Mouse (Mus musculus) kidney, postnatal 4 days (tissue): ENCODE measurements around the gene Dpm2.

ENCODE experiments used
- DNase-seq, 2 experiments: peaks; one replicate each; pipeline ENCODE4 v3.0.0; 2021; ENCODE audit warnings: mixed read lengths in 2 of 2

Gene Dpm2

DNA sequence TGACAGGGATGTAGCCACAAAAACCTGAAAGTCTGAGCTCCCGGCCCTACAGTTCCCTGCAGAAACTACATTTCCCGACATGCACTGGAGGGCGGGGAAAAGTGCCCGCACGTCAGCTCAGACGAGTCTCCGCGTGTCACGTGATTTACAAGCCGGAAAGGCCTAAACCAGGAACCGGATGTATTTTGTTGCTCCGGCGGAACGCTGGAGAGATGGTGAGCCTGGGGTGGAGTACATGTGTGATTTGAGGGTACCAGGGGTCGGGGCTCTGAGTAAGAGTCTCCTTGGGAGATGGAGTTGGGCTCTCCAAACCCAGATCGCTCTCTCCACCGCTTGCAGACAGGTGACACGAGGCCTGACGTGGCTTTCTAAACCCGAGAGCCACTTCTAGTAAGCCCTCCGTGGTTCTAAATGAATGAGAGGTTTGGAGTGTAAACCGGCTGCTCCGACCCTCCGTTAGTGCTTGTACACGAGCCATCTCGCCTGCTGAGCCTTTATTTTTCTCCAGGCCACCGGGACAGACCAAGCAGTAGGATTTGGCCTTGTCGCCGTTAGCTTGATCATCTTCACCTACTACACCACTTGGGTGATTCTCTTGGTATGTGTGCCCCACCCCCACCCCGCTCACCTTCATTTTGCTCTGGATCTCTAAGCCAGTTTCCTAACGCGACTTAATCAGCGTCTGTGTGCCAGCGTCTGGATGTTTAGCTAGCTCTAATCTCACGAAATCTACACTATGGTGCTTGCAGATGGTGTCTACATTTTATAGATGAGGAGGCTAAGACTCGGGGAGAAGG is at the start of gene Dpm2:
Gene Dpm2, plus strand, starts transcription at position 161 of the 797 bp plus-strand sequence.
- peak; percentile 91 to 94 for DNase-seq

DNA sequence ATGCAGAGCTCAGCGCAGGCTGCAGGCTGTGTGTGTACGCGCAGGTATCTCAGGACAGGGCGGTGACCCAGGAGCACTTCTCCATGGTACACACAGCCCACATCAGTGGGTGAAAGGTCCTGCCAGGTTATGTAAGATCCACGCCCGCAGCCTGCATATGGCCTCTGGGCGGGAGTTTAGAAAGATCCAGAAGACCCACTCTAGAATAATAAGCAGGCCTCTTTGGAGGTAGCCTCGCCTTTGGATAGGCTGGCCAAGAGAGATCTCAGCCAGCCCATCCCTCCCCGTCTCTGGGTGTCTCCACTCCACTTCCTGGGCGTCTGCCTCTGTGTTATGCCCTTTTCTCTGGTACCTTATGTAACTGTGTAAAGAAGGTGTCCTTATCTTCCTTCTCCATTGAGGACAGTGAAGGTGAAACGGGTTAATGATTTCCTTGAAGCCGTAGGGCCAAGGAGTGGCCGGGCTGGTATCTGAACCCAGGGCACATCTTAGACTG is 46.1 kb upstream of the Dpm2 start:
- peak in 1 of 2 experiments; percentile 31 for DNase-seq

DNA sequence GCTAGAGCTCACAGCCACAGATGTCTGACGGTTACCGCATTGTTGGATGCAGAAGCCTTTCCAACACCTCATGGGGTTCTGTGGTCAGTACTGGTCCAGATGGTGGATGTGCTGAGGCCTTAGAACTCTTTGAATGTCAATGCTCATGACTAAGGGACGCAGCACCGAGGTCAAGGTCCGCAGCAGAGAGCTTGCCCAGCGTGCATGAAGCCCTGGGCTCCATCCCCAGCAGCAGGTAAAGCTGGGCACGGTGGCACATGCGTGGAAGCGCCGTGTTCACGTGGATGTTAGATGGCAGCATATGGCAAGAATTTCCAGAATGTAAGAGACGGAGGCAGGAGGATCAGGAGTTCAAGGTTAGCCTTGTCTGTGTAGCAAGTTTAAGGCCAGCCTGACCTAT is 44.8 kb upstream of the Dpm2 start:
- no peak for DNase-seq

DNA sequence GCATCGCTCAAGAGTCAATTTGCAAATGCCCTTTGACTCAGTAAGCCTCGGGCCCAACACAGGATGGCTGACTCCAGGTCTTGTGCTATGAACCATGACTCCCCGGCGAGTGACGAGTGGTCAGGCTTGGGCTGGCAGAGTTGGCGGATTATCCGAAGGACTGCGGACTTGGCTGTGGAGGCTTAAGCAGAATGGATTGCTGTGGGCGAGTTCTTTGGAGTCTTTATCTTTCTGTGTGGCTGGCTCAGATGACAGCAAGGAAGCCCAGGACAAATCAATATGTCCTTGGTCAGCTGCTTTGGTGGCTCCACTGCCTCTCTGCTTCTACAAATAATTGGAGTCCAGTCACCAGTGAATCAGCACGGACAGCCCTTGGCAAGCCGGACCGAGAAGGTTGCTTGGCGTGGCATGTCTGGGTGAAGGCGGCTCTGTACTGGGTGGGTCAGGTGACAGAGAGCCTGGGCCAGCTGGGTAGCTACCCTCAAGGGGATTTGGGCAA is 43.1 kb upstream of the Dpm2 start:
- DNase-seq, result peak in 1 of 2 experiments; percentile 57

GRCm38 (mm10) chr2:32528326-32528725 is 42.3 kb upstream of the Dpm2 start:
- no peak for DNase-seq

DNA sequence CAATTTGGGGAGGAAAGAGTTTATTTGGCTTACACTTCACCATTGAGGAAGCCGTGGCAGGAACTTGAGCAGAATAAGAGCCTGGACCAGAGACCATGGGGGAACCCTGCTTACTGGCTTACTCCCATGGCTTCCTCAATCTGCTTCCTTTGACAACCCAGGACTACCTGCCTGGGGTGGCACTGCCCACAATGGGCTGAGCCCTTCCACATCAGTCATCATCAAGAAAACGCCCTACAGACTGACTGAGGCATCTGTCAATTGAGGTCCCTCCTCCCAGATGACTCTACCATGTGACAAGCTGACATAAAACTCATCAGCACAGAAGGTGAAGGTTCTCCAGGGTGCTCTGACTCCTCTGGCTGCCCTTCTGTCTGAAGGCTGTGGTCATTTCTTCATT is 40.2 kb upstream of the Dpm2 start:
- no peak for DNase-seq

DNA sequence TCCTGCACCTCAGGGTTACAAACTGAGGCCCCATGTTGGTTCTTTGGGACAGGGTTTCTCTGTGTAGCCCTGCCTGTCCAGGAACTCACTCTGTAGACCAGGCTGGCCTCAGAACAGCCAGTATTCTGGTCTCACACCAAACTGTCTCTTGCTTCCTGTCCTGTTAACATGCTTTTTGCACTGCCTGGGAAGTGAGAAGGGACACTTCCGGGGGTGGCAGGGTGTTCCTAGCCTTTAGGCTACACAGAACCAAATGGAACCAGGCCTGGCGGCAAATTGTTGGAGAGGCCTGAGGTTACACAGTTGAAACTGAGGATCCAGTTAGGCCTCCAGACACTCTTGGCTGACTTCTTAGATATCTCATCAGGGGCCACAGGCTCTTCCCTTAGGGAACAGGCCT is 37.5 kb upstream of the Dpm2 start:
- DNase-seq, result no peak

DNA sequence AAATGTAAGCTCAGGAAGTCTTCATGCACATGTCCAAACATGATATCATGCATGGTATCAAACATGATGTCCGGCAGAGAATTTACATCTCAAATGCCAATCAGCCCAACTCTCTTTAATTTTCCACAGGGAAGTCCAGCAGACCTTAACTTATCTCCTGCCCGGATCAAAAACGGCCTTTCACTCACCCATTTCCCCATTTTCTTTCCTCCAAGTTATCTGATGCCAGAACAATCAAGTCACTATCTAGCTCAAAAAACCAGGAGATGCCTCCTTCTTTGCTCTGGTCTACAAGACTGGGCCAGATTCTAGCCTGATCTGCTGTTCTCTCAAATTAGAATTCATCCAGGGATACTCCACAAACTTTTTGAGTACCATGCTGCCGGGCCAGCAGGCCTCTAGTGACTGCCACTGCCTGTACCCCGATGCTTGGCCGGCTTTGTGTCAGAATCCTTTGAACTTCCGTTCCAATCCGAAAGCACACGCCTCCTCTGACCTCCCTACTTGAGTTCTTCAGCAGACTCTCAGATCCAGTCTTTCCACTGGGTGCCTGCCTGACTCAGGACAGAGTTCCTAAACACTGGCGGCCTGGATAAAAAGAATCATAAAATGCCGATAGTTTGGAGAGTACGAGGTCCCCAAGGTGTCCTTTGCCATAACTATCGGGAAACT is 36.5 kb upstream of the Dpm2 start:
- DNase-seq, result peak; percentile 57 to 76

GRCm38 (mm10) chr2:32534733-32535471 is 35.8 kb upstream of the Dpm2 start, which contains the start of gene Fam102a:
TSS of gene Fam102a (plus strand) at chr2:32535332.
- DNase-seq, result peak; percentile 100

- DNase-seq, result peak; percentile 73 to 85
Measured at GRCm38 (mm10) chr2:32535501-32535991, 35.1 kb upstream of the Dpm2 start.

- DNase-seq, result peak; percentile 53 to 61
Measured at GRCm38 (mm10) chr2:32536086-32536633, 34.5 kb upstream of the Dpm2 start.

- peak; percentile 60 to 70 for DNase-seq
Measured at GRCm38 (mm10) chr2:32536634-32537359, 33.9 kb upstream of the Dpm2 start.

DNA sequence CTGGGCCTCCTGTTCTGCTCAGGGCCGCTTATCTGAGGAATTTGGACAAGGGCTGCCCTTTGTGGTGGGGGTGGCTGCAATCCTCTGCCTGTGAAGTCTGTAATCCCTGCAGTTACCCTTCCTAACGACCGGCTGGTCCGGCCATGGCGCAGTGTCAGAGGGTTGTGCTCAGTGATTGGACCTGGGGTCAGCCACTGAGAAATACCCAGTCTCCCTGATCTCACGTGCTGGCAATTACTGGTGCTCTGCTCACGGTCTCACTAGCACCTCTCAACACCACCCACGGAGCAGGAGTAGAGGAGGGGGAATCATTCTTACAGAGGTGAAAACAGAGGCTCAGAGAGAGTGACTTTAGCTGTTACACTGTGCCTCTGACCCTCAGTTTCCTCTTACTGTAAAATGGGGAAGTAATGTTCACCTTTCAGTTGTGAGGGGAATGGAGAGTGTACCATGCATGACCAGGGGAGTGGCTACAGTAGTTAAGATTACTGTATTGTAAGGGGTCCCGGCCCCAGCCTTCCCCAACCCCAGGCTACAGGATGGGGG is 33.2 kb upstream of the Dpm2 start:
- peak in 1 of 2 experiments; percentile 57 for DNase-seq

- peak in 1 of 2 experiments; percentile 46 for DNase-seq
Measured at GRCm38 (mm10) chr2:32537941-32538340, 32.7 kb upstream of the Dpm2 start.

DNA sequence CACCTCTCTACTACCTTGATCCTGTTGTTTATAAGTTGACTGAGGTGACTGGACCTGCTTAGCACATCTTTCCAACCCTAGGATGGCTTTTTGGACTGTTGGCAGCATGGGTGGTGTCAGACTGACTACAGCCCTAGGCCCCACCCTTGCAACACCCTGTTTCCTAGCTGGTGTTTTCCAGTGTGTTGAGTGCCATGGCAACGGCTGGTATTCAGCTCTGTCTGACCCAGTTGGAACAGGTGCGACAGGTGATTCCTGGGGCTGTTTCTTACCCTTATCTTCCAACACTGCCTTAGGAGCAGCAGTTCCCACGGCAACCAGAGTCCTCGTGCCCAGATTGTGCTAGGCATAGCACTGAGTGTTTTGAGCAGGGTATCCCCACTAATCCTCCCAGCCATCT is 32.2 kb upstream of the Dpm2 start:
- DNase-seq, result no peak

DNA sequence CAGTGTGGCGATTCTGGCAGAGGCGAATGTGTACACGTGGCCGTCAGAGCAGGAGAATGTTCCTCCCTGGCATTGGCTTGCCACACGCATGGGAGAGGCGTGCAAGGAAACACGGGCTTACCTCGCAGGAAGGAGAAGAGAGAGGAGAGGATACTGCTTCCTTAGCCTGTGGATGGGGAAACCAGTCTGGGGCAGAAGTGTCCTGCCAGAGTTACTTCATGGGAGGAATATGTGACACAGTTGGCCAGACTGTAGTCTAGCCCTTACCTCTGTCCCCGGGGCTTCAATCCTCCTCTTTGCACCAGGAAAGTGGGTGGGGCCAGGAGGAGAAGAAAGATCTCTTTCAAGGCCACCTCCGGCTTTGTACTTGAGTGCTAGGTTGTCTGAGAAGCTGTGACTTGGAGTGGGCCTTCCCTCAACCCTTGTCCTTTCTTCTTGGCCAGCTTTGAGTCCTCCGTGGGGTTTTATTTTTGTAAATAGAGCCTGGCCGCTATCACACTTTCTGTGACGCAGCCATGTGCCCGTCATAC is 31.1 kb upstream of the Dpm2 start:
- DNase-seq, result no peak

GRCm38 (mm10) chr2:32541333-32541908 is 29.2 kb upstream of the Dpm2 start:
- no peak for DNase-seq

DNA sequence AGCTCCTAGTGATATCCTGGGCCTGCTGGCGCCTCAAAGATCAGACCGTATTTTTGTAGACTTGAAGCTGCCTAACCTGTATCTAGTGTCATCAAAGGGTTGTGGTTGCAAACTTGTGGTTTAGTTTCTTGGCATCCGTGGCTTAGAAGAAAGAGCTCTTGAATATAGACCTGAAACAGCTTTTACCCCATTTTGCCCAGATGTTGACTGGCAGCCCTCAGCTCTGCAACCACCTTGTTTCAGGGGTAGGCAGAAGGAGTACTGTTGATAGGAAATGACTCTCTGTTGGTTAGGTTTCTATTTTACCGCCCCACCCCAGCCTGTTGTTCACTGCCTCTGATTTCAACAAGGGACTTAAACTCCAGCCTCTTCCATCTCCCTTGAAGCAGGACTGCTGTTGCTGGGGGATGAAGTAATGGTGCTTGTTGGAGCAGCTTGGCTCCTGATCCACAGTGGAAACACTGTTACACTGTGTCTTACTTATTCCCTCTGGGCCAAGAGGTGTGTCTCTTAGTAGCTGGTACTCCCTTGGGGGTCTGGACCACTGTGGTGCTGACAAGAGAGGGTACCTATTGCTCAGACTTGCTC is 28.6 kb upstream of the Dpm2 start:
- no peak for DNase-seq

- no peak for DNase-seq
Measured at GRCm38 (mm10) chr2:32543031-32543449, 27.6 kb upstream of the Dpm2 start.

GRCm38 (mm10) chr2:32546951-32547350 is 23.7 kb upstream of the Dpm2 start:
- DNase-seq, result no peak
